Mouse (Mus musculus) induced T-regulatory cell, adult 2 months (primary cell): ENCODE measurements around the gene 0610009B22Rik.
"Not testable (repeated sequence)": the region's sequence is repeated elsewhere in the genome, so short reads cannot be mapped to it uniquely, and the experiment has no call there.

Source experiments
- DNase-seq: peaks from one replicate; pipeline ENCODE4 v3.0.0-alpha.2; 2012; ENCODE audit warnings: low read depth

The 0610009B22Rik gene

DNA sequence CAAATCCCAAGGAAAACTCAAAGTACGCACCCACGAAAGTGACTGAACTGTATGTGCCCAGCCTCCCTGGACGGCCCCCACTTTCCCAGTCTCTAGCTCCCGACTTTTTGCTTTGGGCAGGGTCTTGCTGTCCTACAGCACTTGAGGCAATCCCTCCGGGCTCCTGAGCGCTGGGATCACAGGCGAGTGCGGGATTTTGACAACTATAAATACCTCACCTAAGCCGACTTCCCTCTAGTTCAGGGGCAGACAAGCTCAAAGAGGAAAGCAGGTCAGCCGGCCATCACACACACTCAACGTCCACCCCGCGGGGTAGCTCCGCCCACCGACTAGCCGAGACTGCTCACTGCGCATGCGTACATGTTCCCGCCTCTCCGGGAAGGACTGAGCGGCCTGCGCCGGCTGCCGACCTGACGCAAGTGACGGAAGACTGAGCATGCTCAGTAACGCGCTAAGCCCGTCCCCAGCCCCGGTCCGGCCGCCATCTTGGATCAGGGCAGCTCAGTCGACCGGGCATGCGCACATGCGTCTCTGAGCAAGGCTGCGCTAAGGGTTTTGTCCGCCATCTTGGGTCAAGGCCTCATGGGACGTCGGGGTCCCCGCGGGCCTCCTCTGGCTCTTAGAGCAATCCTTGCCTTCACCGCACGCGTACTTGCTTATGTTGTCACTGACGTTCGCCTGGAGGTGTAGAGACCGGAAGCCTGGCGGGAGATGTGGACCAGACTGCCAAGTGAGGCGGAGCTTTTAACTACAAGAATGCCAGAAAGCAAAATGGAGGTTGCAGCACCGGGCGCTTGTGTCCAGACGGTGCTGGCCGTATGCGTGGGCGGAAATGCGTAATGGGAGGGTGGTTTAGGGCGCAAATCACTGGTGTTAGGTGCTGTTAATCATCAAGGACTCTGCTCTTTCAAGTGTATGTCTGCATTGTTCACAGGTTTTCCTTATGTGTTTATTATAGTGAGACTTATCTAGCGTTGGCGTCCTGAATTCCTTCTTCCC lies at the start of gene 0610009B22Rik:
Gene 0610009B22Rik (minus strand): TSS at position 545 of the 999 bp plus-strand sequence.
- DNase-seq, result peak; percentile 100

DNA sequence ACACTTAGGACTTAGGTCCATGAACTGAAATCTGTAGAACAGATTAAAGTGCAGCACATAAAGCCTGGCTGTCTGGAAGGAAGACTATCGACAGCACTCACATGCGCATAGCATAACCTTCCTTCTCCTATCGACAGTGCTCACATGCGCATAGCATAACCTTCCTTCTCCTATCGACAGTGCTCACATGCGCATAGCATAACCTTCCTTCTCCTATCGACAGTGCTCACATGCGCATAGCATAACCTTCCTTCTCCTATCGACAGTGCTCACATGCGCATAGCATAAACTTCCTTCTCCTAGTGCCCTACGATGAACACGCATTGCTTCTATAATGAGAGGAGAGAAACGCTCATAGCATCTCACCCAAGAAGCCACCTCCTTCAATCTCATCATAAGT lies 45.5 kb upstream of the 0610009B22Rik start:
- not testable (repeated sequence) for DNase-seq

DNA sequence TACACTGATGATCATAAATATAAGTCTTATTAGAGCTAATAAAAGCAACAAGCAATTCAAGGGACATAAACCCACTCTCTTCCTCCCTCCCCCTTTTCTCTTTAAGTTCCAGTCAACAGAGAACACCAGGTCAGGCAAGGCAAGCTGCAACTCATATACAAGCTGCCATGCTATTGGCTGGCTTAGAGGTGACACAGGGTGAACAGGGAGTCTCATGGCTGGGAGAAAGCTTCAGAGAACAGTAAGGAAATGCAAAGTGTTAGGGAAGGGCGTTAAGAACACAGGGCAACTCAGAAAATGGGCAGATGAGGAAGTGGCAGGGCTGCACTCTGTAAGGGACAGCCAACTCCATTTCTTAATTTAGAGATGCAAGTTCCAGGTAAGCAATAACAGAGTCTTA lies 44.2 kb upstream of the 0610009B22Rik start:
- DNase-seq, result no peak

DNA sequence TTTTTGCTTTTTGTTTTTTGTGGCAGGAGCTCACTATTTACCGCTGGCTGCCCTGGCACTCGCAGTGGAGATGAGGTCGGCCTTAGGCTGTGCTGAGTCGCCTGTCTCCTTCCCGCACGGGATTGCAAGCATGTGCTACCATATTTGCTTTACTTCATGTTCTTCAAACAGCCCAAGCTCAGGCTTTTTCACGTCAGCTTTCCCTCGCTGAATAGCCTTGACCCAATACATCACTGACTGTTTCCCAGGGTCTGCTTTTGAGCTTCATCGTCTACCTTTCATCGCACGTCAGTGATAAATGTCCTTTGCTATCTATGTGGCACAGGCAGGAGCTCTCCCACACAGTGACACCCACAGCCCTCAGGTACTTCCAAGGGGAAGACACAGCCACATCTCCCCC lies 32.4 kb upstream of the 0610009B22Rik start:
- no peak for DNase-seq

DNA sequence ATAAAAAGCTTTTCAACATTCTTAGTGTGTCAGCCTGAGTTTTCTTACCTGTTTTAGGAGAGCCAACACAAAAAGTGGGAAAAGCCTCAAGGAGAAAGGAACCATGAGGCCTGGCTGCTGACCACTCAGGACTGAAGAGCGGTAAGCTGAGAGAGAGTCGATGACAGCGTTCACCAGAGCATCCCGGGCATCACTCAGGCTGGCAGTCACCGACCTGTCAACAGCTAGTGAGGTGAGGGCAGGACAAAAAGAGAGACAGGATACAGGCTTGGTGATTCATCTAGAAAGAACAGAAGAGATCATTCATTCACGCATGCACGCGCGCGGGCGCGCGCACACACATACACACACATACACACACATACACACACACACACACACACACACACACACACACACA lies 18.4 kb upstream of the 0610009B22Rik start:
- DNase-seq, result no peak

DNA sequence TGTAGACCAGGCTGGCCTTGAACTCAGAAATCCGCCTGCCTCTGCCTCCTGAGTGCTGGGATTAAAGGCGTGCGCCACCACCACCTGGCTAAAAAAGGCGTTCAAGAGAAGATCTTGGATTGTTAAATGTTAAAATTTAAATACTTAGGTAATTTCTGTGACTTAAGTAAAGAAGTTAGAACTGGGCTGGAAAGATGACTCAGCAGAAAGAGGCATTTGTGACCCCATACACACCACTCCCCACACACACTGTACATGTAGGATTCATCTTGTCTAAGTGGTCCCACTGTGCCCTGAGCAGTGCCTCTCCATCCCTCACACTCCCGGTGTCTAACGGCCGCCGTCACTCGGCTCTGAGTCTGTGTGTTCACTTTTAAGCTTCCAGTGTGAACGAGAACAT lies 17.8 kb upstream of the 0610009B22Rik start:
- DNase-seq, result no peak

DNA sequence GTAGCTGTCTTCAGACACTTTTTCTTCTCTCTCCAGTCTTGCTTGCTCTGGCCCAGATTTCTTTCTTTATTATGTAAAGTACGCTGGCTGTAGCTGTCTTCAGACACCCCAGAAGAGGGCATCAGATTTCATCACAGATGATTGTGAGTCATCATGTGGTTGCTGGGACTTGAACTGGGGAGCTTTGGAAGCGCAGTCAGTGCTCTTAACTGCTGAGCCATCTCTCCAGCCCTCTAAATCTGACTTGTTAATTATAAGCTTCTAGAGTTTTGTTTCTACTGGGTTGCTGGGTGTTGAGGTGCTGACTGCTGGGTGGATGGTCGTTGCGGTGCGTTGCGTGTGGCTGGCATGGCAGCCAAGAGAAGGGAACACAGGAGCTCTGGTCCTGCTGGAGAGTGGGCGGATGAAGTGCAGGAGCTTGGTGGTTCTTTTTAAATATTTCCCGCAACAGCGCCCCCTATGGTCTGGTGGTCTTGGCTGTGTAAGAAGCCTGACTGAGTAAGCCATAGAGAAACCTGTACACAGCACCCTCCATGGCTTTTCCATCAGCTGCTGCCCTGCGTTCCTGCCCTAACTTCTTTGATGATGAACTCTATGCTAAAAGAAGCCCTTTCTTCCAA lies 14.8 kb upstream of the 0610009B22Rik start:
- peak; percentile 76 for DNase-seq

DNA sequence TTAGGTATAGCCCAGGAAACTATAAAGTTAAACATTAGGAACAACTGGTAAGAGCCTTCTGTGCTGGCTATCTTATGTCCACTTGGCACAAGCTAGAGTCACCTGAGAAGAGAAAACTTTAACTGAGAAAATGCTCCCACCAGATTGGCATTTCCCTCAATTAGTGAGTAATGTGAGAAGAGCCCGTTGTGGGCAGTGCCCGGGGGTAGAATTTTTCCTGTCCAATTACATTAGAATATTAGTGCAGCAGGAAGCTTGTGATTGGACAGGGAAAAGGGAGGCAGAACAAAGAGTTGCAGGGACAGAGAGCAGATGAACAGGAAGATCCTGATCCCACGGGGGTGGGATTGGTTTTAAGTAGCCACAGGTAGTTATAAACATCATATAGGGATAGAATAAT lies 14.2 kb upstream of the 0610009B22Rik start:
- no peak for DNase-seq

DNA sequence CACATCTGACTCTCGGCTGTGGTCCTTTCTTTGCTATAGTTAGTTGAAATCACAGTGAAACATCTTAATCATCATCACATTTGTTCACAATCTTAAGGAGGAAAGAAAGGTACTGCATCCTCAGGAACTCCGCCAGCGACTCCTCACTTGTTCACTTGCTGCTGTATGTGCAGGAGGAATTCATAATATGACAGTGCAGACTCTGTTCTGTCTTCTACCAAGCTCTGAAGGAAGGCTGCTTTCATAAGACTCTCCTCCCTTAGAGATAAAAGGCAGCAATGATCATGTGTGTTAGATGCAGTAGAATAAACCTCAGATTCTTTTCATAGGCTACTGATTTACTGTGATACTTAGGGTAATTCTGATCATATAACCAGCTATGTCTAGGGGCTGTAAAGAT lies 6.3 kb upstream of the 0610009B22Rik start:
- DNase-seq, result no peak

DNA sequence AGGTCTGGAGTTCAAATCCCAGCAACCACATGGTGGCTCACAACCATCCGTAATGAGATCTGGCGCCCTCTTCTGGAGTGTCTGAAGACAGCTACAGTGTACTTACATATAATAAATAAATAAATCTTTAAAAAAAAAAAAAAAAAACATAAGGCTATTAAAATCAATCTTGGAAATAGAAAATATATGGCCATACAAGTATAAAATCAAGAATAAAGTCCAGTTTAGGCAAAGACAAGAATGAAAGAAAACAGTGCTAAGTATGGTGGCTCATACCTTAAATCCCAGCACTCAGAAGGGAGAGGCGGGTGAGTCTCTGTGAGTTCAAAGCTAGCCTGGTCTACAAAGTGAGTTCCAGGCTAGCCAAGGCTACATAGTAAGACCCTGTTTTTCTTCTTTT lies 1.9 kb upstream of the 0610009B22Rik start:
- DNase-seq, result not testable (repeated sequence)

DNA sequence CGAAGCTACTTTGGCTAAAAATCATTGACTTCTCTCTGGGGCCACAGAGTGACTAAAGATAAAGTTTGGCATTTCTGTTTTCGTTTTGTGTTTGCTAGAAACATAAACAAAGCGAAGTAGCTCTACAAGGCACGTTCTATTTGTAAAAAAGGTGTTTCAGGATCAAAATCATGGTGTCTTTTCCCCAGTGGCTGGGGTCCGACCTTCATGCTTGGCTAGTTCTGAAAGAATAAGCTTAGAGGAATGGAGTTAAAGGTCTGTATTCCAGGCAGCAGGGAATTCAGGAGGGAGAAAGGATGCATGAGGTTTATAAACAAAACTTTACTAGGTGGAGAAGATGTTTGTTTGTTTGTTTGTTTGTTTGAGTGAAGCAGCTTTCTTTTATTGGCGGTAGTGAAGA lies 669 bp upstream of the 0610009B22Rik start:
- no peak for DNase-seq

DNA sequence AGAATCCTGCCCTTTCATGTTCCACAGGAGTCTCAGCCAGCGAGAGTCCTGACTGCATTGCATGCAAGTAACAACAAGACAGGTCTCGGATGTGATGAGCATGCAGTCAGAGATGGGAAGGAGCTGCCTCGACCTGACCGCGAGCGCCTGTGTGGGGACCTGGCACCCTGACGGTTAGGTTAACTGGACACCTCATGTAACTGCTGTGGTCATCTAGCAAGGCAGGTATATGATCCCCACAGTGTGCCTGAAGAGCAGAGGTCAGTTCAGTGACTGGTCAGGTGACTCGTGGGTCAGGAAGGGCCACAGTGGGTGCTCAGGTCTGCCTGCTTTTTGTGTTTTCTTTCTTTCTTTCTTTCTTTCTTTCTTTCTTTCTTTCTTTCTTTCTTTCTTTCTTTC lies 6.7 kb downstream of the 0610009B22Rik start:
- no peak for DNase-seq

DNA sequence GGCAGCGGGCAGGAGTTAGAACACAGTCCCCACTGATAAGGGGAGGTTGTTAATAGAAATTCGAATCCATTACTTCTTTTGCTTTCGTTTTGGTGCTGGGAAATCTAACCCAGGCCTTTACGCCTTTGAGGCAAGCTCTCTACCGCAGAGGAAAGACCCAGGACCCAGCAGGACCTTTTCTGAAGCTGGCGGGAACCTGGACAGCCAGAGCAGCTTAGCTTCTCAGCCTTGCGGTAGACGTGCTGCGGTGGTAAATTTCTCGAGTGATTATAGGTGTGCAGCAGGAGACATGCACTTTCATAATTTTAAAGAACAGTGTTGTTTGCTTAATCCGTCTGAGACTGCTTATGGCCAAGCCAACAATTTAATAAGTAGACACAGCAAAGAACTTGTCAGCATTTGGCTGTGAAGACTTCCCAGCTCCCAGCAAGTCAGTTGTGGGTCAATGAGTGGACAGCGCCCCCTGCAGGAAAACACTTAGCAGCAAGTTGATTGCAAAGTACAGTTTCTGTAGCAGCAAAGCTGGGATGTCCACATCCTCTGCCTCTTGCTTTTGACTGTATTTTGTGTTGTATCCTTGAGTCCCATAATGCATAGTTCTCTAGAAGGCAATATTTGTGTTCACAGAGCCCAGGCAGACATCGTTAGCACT lies 7.2 kb downstream of the 0610009B22Rik start:
- peak; percentile 94 for DNase-seq

DNA sequence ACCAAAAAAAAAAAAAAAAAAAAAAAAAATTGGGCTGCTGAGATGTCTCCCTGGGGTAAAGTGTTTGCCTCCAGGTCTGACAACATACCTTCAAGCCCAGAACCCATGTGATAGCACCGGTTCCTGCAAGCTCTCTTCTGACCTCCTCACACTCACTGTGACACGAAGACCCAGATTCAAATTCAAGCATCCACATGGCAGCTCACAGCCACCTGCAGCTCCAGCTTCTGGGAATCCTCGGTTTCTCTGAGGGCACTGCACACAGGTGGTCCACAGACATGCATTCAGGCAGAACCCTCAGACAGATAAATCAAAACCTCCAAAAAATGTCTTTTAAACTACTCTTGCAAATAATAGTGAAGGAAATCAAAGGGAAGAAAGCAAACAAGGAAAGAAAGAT lies 9.2 kb downstream of the 0610009B22Rik start:
- no peak for DNase-seq

DNA sequence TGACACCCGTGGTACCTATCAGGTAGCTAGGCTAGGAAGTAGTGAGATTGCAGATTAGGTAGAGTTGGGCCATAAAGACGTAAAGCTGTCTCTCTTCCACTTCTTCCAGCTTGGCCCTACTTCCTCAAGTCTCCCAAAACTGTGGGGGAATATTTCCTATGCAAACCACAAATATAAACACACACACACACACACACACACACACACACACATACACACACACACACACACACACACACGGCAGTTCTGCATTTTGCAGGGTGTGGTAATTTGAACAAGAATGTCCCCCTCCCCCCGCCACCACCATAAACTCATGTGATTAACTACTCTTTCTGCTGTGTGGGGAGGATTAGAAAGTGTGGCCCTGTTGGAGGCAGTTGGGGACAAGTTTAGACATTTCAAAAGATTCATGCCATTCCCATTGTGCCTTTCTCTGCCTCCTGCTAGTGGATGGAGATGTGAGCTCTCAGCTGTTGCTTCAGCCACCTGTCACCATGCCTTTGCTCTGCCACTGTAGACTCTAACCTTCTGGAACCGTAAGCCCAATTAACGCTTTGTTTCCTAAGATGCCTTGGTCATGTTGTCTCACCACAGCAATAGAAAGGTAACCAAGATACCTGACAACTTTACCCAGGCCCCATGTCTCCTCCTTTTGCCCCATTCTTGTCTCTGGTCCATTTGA lies 10.8 kb downstream of the 0610009B22Rik start:
- DNase-seq, result no peak

DNA sequence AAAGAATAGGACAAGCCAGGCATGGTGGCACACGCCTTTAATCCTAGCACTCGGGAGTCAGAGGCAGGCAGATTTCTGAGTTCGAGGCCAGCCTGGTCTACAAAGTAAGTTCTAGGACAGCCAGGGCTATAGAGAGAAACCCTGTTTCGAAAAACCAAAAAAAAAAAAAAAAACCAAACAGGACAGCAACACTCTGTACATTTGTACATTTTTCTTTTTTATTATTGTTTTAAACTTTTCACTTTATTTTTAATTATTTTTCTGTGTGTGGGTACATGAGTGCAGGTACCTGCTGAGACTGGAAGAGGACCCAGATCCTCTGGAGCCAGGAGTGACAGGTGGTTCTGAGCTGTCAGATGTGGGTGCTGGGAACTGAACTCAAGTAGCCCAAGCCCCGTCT lies 13.3 kb downstream of the 0610009B22Rik start:
- no peak for DNase-seq

DNA sequence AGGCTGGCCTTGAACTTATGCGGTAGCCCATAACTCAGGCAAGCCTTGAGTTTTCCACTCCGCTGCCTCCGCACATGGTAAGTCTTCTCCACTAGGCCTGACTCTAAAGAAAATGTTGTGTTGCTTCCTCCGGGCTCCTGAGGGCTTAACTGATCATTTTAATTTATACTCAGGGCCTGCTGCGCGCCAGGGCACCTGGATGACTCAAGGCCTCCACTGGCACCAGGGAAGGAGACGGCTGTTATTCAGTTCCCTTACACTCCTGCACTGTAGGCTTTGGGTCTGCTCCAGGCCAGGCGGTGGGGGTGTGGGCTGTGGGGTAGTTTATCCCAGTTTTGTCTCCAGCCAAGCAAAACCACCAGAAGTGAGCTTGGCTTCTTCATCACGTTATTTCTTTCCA lies 15.4 kb downstream of the 0610009B22Rik start:
- no peak for DNase-seq

DNA sequence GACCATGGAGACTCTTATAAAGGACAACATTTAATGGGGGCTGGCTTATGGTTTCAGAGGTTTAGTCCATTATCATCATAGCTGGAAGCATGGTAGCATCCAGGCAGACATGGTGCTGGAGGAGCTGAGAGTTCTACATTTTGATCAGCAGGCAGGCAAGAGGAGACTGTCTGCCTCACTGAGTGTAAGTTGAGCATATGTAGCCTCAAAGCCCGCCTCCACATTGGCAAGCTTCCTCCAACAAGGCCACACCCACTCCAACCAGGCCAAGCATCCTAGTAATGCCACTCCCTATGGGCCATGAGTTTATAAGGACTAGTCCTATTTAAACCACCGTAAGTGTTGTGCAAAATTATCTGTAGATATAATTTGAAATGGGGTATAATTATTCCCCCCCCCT lies 17.3 kb downstream of the 0610009B22Rik start:
- no peak for DNase-seq

DNA sequence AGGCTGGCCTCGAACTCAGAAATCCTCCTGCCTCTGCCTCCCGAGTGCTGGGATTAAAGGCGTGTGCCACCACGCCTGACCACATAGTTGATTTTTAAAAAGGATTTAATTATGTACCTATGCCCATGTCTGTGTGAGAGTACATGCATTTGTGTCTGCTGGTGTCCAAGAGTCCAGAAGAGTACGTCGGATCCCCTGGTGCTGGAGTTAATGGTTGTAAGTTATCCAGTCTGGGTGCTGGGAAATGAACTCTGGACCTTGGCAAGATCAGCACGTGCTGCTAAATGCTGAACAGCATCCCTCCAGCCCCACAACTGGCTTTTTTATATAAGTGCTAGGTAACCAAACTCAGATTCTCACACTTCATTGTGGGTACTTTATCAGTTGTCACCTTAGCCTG lies 17.8 kb downstream of the 0610009B22Rik start:
- DNase-seq, result no peak

DNA sequence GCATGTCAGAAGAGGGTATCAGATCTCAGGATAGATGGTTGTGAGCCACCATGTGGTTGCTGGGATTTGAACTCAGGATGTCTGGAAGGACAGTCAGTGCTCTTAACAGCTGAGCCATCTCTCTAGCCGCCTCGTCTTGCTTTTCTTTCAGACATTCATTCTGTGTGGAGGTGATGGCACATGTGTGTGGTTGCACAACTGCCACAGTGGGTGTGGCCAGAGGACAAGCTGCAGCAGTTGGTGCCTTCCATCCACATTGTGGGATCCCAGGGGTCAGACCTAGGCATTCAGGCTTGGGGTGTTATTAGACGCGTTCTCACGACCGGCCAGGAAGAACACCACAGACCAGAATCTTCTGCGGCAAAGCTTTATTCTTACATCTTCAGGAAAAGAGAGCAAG lies 23.9 kb downstream of the 0610009B22Rik start:
- DNase-seq, result not testable (repeated sequence)

DNA sequence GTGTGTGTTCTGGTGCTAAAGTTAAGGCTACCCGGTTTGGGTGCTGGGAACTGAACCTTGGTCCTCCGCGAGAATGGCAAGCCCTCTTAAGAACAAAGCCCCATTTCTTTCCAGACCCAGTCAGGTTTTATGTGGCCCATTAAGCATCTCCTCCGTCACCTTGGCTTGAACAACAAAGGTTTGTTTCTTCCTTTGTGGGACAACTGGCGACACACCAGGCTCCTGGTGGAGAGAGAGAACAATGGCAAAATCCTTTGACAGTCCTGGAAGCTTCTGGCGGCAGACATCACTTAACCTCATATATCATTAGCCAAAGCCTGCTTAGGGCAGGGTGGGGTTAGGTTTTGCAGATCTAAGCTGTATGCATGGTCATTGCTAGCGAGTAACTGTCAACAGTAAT lies 26.0 kb downstream of the 0610009B22Rik start:
- no peak for DNase-seq

DNA sequence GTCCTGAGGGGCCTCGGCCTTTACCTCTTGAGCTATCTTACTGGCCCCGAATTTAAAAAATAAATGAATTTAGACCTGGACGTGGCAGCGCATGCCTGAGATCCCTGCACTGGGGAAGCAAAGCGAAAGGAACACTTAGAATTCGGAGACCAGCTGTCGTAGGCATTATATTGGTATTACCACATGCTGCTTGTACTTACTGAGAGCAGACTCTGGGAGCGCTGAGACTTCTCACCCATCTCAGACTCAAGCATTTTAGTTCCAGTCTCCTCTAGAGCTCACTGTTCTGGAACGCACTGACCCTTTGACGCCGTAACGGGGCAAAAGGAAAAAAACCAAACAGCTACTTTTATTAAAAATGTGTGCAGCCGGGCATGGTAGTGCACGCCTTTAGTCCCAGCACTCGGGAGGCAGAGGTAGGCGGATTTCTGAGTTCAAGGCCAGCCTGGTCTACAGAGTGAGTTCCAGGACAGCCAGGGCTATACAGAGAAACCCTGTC lies 26.8 kb downstream of the 0610009B22Rik start:
- DNase-seq, result no peak
